Mouse (Mus musculus) forebrain, postnatal 0 days (tissue): Measurements from ENCODE around the gene Sh3rf1. TPM values are rescaled to one million over a fixed set of nuclear protein-coding genes. Genes with fewer than 3 reads are reported as not detected.
A peak's percentile ranks its signal among the peaks of the same experiment; 100 is the strongest.

Experiments used
- ATAC-seq: fragments of 200-750 bp; cut with Nextera tagmentation; 2 replicates; pipeline ENCODE4 v1.8.0; 2017; ENCODE audit warnings: mild to moderate bottlenecking, moderate library complexity
- DNase-seq: peaks from one replicate; pipeline ENCODE4 v3.0.0-alpha.2; 2015
- H3K27ac ChIP-seq: fragments of 300-500 bp; sonication (generic); 2 replicates; pipeline ENCODE4 v1.5.1; 2014; ENCODE audit warnings: low read depth, mild to moderate bottlenecking, antibody characterized with exemption, low read length, moderate library complexity, mixed read lengths
- H3K27me3 ChIP-seq: fragments of 300-500 bp; sonication (generic); 2 replicates; pipeline ENCODE4 v1.6.1; 2014; ENCODE audit warnings: mild to moderate bottlenecking, low read length, mixed read lengths; ENCODE audit not compliant: insufficient read depth
- H3K36me3 ChIP-seq: fragments of 300-500 bp; sonication (generic); 2 replicates; pipeline ENCODE4 v1.6.1; 2014; ENCODE audit warnings: mild to moderate bottlenecking, moderate library complexity; ENCODE audit not compliant: insufficient read depth
- H3K4me1 ChIP-seq: fragments of 300-500 bp; sonication (generic); 2 replicates; pipeline ENCODE4 v1.6.1; 2014; ENCODE audit warnings: antibody characterized with exemption; ENCODE audit not compliant: insufficient read depth
- H3K4me2 ChIP-seq: fragments of 300-500 bp; sonication (generic); 2 replicates; pipeline ENCODE4 v1.6.1; 2014; ENCODE audit warnings: low read depth, mild to moderate bottlenecking, moderate library complexity
- H3K4me3 ChIP-seq: fragments of 300-500 bp; sonication (generic); 2 replicates; pipeline ENCODE4 v1.5.1; 2014; ENCODE audit warnings: low read depth, low read length, mixed read lengths
- H3K9ac ChIP-seq: fragments of 300-500 bp; sonication (generic); 2 replicates; pipeline ENCODE4 v1.6.1; 2014; ENCODE audit warnings: mild to moderate bottlenecking
- H3K9me3 ChIP-seq: fragments of 300-500 bp; sonication (generic); 2 replicates; pipeline ENCODE4 v1.6.1; 2016; ENCODE audit warnings: low read length
- CTCF ChIP-seq: sonication (generic); IDR thresholded peaks from 2 replicates; pipeline ENCODE4 v1.5.1; 2016; ENCODE audit warnings: antibody characterized with exemption, control low read depth, low read depth
- WGBS: fragments of 180-500 bp; shearing (Covaris S2); extraction: QIAGEN DNeasy Blood & Tissue Kit; methylation state at CpG from one replicate; pipeline ENCODE4 v1.1.7; 2014; 5-methylcytosine and 5-hydroxymethylcytosine counted together
- polyA plus RNA-seq: library from polyadenylated mRNA; unstranded; fragments of >200 nt; fragmentation: Nextera tagmentation; extraction: Ambion mirVana; gene quantifications from 2 replicates; pipeline ENCODE4 v1.2.1, GENCODE M21; 2015
- total RNA-seq: library from RNA; depleted of rRNA; stranded (reverse); fragments of >200 nt; gene quantifications from 2 replicates; pipeline ENCODE4 v1.2.3, GENCODE M21; 2014

Gene Sh3rf1
- total and polyA plus RNA-seq, 2 experiments from 2014 or later = 27.3 to 35.4 TPM

DNA sequence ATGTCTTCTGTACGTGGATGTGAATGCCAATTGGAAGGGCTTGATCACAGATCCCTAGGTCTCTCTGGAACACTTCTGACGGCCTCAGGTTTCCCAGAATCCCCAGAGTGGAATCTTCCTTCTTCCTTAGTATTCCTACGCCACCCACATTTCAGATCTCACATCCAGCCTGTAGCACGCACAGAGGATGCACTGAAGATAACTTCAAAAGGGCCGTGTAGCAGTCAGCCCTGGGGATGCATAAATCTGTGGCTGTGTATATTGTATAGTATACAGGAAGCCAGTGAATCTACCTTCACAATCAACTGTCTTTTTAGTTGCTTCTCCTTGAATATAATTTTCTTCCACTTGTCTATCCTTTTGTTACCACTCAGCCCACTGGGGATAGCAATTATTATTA is 98.1 kb downstream of the Sh3rf1 start:
- ATAC-seq = no peak
- DNase-seq = no peak
- Histone ChIP-seq H3K9ac (no peak overlapping the region), H3K27ac (no peak overlapping the region), H3K4me2 (no peak overlapping the region), H3K4me1 (peaks cover 4% of the 10 kb centered on the region; the same call in 1 of the 2 replicates), H3K9me3 (no peaks in the 10 kb centered on the region), H3K4me3 (no peak overlapping the region), H3K36me3 (no peaks in the 10 kb centered on the region), H3K27me3 (no peaks in the 10 kb centered on the region)
- TF ChIP-seq CTCF = no peak
- 73% methylated on average over 5 of the region's 5 CpGs for WGBS

DNA sequence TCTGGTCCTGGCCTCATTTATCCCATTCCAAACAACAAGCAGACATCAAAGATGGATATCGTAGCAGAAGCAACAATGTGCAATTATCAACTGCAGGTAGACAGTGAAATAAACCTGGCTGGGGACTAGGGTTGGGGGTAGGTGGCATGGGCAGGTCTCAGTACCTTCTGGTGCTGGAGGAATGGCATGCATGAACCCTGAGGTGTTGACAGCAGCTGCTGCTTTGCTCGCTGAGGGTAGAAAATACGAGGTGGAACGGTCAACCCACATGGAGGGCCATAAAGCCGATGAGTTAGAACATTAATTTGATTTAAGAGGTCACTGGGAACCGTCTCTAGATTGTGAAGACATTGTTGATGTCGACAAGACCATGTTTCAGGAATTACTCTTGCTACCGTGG is 98.8 kb downstream of the Sh3rf1 start:
- H3K27ac ChIP-seq = no peak overlapping the region
- H3K9me3 ChIP-seq = no peaks in the 10 kb centered on the region
- H3K4me3 ChIP-seq = no peak overlapping the region
- no peaks in the 10 kb centered on the region for H3K36me3 ChIP-seq
- WGBS = 90% methylated on average over 8 of the region's 8 CpGs
- DNase-seq = no peak
- no peak for TF ChIP-seq CTCF
- peaks cover 4% of the 10 kb centered on the region; the same call in 1 of the 2 replicates for H3K4me1 ChIP-seq
- H3K4me2 ChIP-seq = no peak overlapping the region
- H3K27me3 ChIP-seq = no peaks in the 10 kb centered on the region
- no peak for ATAC-seq
- no peak overlapping the region for H3K9ac ChIP-seq

- H3K9ac ChIP-seq = no peak overlapping the region
- H3K4me3 ChIP-seq = no peak overlapping the region
- WGBS = 20% methylated on average over 10 of the region's 10 CpGs
- TF ChIP-seq CTCF = no peak
- H3K4me1 ChIP-seq = peaks cover 4% of the 10 kb centered on the region; the same call in 1 of the 2 replicates
- H3K36me3 ChIP-seq = peaks cover 3% of the 10 kb centered on the region; the same call in 1 of the 2 replicates
- H3K27me3 ChIP-seq = no peaks in the 10 kb centered on the region
- no peak overlapping the region for H3K4me2 ChIP-seq
- DNase-seq (no peak), ATAC-seq (no peak)
- no peaks in the 10 kb centered on the region for H3K9me3 ChIP-seq
- H3K27ac ChIP-seq = no peak overlapping the region
These were observed 100.8 kb downstream of the Sh3rf1 start for GRCm38 (mm10) chr8:61324363-61324914.

GRCm38 (mm10) chr8:61325014-61325715 is 101.5 kb downstream of the Sh3rf1 start:
- H3K36me3 ChIP-seq = peaks cover 3% of the 10 kb centered on the region; the same call in 1 of the 2 replicates
- no peaks in the 10 kb centered on the region for H3K9me3 ChIP-seq
- no peak overlapping the region for H3K9ac ChIP-seq
- no peak for TF ChIP-seq CTCF
- H3K27me3 ChIP-seq = no peaks in the 10 kb centered on the region
- 10% methylated on average over 16 of the region's 16 CpGs for WGBS
- H3K4me3 ChIP-seq = no peak overlapping the region
- peaks cover 4% of the 10 kb centered on the region; the same call in 1 of the 2 replicates for H3K4me1 ChIP-seq
- DNase-seq = peak; percentile 50
- no peak overlapping the region for H3K27ac ChIP-seq
- ATAC-seq = peak; percentile 73; the same call in 1 of the 2 replicates
- no peak overlapping the region for H3K4me2 ChIP-seq

GRCm38 (mm10) chr8:61326281-61326680 is 102.6 kb downstream of the Sh3rf1 start:
- Histone ChIP-seq H3K9me3 (no peaks in the 10 kb centered on the region), H3K9ac (no peak overlapping the region), H3K4me3 (no peak overlapping the region), H3K4me1 (peaks cover 4% of the 10 kb centered on the region; the same call in 1 of the 2 replicates), H3K4me2 (no peak overlapping the region), H3K36me3 (peaks cover 3% of the 10 kb centered on the region; the same call in 1 of the 2 replicates), H3K27me3 (no peaks in the 10 kb centered on the region), H3K27ac (no peak overlapping the region)
- 88% methylated on average over 8 of the region's 8 CpGs for WGBS
- DNase-seq (no peak), ATAC-seq (no peak)
- no peak for TF ChIP-seq CTCF

- Histone ChIP-seq H3K4me1 (peaks cover 4% of the 10 kb centered on the region; the same call in 1 of the 2 replicates), H3K27me3 (no peaks in the 10 kb centered on the region), H3K36me3 (peaks cover 3% of the 10 kb centered on the region; the same call in 1 of the 2 replicates), H3K4me2 (no peak overlapping the region), H3K4me3 (no peak overlapping the region), H3K9ac (no peak overlapping the region), H3K27ac (no peak overlapping the region), H3K9me3 (no peaks in the 10 kb centered on the region)
- WGBS = 90% methylated on average over 5 of the region's 5 CpGs
- no peak for DNase-seq
- no peak for ATAC-seq
- no peak for TF ChIP-seq CTCF
These were observed 103.7 kb downstream of the Sh3rf1 start for GRCm38 (mm10) chr8:61327333-61327732.

DNA sequence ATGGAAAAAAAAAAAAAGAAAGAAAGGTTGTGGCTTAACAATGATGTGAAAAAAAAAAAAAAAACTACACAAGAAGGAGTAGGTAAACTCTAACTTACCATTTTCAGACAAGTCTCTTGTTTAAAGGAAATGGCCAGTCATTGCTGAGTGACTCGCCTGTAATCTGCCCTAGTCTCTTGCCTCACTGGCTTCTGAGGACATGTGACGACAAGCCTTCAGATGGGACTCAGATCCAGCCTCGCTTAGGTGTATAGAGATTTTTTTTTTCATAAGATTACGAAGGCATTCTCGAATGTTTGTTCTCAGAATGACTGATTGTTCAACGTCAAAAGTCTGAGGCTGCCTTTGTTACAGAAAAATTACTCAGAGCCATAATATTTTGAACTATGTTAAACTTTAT is 116.0 kb downstream of the Sh3rf1 start:
- DNase-seq = no peak
- no peak overlapping the region for H3K27ac ChIP-seq
- H3K9me3 ChIP-seq = no peaks in the 10 kb centered on the region
- H3K27me3 ChIP-seq = no peaks in the 10 kb centered on the region
- no peak overlapping the region for H3K9ac ChIP-seq
- no peaks in the 10 kb centered on the region for H3K4me1 ChIP-seq
- no peak for ATAC-seq
- no peak for TF ChIP-seq CTCF
- H3K4me3 ChIP-seq = no peak overlapping the region
- H3K36me3 ChIP-seq = peaks cover 3% of the 10 kb centered on the region; the same call in 1 of the 2 replicates
- H3K4me2 ChIP-seq = no peak overlapping the region
- WGBS = 87% methylated on average over 6 of the region's 6 CpGs
